Mouse (Mus musculus) kidney, embryonic 15.5 days (tissue): ENCODE measurements around the gene Tra2a. TPM values are rescaled to one million over a fixed set of nuclear protein-coding genes. Genes with fewer than 3 reads are reported as not detected.
A peak's percentile ranks its signal among the peaks of the same experiment; 100 is the strongest.

Experiments used
- ATAC-seq: fragments of 200-750 bp; cut with Nextera tagmentation; replicated peaks from 2 replicates; pipeline ENCODE4 v1.8.0; 2017; ENCODE audit warnings: moderate TSS enrichment; ENCODE audit not compliant: low FRiP score
- H3K27ac ChIP-seq: fragments of 300-500 bp; sonication (generic); 2 replicates; pipeline ENCODE4 v1.5.1; 2015; ENCODE audit warnings: mild to moderate bottlenecking, inconsistent platforms
- H3K27me3 ChIP-seq: fragments of 300-500 bp; sonication (generic); 2 replicates; pipeline ENCODE4 v1.6.1; 2015; ENCODE audit warnings: inconsistent platforms
- H3K36me3 ChIP-seq: fragments of 300-500 bp; sonication (generic); 2 replicates; pipeline ENCODE4 v1.6.1; 2015; ENCODE audit warnings: inconsistent platforms
- H3K4me1 ChIP-seq: fragments of 300-500 bp; sonication (generic); 2 replicates; pipeline ENCODE4 v1.6.1; 2015; ENCODE audit warnings: inconsistent platforms
- H3K4me2 ChIP-seq: fragments of 300-500 bp; sonication (generic); 2 replicates; pipeline ENCODE4 v1.6.1; 2015; ENCODE audit warnings: moderate library complexity, mild to moderate bottlenecking, inconsistent platforms
- H3K4me3 ChIP-seq: fragments of 300-500 bp; sonication (generic); replicated peaks from 2 replicates; pipeline ENCODE4 v1.5.1; 2015; ENCODE audit warnings: mild to moderate bottlenecking, inconsistent platforms
- H3K9ac ChIP-seq: fragments of 300-500 bp; sonication (generic); 2 replicates; pipeline ENCODE4 v1.6.1; 2015; ENCODE audit warnings: mild to moderate bottlenecking, inconsistent platforms
- H3K9me3 ChIP-seq: fragments of 300-500 bp; sonication (generic); replicated peaks from 2 replicates; pipeline ENCODE4 v1.6.1; 2016; ENCODE audit warnings: inconsistent platforms
- WGBS: fragments of 180-500 bp; shearing (Covaris S2); methylation state at CpG from one replicate; pipeline ENCODE4 v1.1.7; 2015; ENCODE audit warnings: mixed read lengths; 5-methylcytosine and 5-hydroxymethylcytosine counted together
- polyA plus RNA-seq: library from polyadenylated mRNA; unstranded; fragments of >200 nt; fragmentation: Nextera tagmentation; extraction: Ambion mirVana; gene quantifications from 2 replicates; pipeline ENCODE4 v1.2.1, GENCODE M21; 2015

The Tra2a gene
- polyA plus RNA-seq, 1 experiment from 2014 or later = 122 TPM

- Histone ChIP-seq H3K9ac (peak overlapping the region; percentile 42), H3K27me3 (peaks cover 10% of the 10 kb centered on the region), H3K27ac (peak overlapping the region; percentile 99), H3K4me3 (peak overlapping the region; percentile 92), H3K4me2 (peak overlapping the region; percentile 78), H3K9me3 (no peaks in the 10 kb centered on the region), H3K36me3 (no peaks in the 10 kb centered on the region), H3K4me1 (peaks cover 36% of the 10 kb centered on the region)
- ATAC-seq = peak; percentile 1
- 3% methylated on average over 14 of the region's 14 CpGs for WGBS
Observed at GRCm38 (mm10) chr6:49215748-49216585, 47.9 kb downstream of the Tra2a start.

- WGBS = under 1% methylated on average over 67 of the region's 68 CpGs
Observed at GRCm38 (mm10) chr6:49214928-49215747, 48.7 kb downstream of the Tra2a start, which contains the start of gene Igf2bp3. Gene Igf2bp3, minus strand, starts transcription at chr6:49214957.

GRCm38 (mm10) chr6:49214086-49214927 lies 49.5 kb downstream of the Tra2a start:
- no peaks in the 10 kb centered on the region for H3K36me3 ChIP-seq
- H3K4me1 ChIP-seq = peaks cover 44% of the 10 kb centered on the region
- peak overlapping the region; percentile 95 for H3K9ac ChIP-seq
- H3K9me3 ChIP-seq = no peaks in the 10 kb centered on the region
- 1% methylated on average over 76 of the region's 76 CpGs for WGBS
- H3K27me3 ChIP-seq = no peaks in the 10 kb centered on the region
- H3K27ac ChIP-seq = peak overlapping the region; percentile 99
- H3K4me3 ChIP-seq = peak overlapping the region; percentile 92
- H3K4me2 ChIP-seq = peak overlapping the region; percentile 78
- ATAC-seq = no peak

More at GRCm38 (mm10) chr6:49214928-49215747, 48.7 kb downstream of the Tra2a start, which contains the start of gene Igf2bp3:
- peak; percentile 83 for ATAC-seq
- Histone ChIP-seq H3K27ac (peak within 1 kb of the TSS; percentile 99), H3K4me2 (peak within 1 kb of the TSS; percentile 78), H3K9ac (peak within 1 kb of the TSS; percentile 95), H3K4me1 (peaks cover 43% of the 10 kb centered on the region), H3K9me3 (no peaks in the 10 kb centered on the region), H3K36me3 (no peaks in the 10 kb centered on the region), H3K27me3 (peaks cover 5% of the 10 kb centered on the region), H3K4me3 (peak within 1 kb of the TSS; percentile 92)

- H3K27me3 ChIP-seq = no peaks in the 10 kb centered on the region
- no peaks in the 10 kb centered on the region for H3K9me3 ChIP-seq
- 0 out of 2 replicates have a peak, but pooled peaks cover 3% of the 10 kb centered on the region for H3K36me3 ChIP-seq
- peak overlapping the region; percentile 99 for H3K27ac ChIP-seq
- H3K4me1 ChIP-seq = peaks cover 50% of the 10 kb centered on the region
- WGBS = under 1% methylated on average over 46 of the region's 50 CpGs
- peak overlapping the region; percentile 78 for H3K4me2 ChIP-seq
- peak overlapping the region; percentile 95 for H3K9ac ChIP-seq
- no peak for ATAC-seq
- H3K4me3 ChIP-seq = peak overlapping the region; percentile 92
Observed at GRCm38 (mm10) chr6:49213581-49214085, 50.2 kb downstream of the Tra2a start.

- H3K9ac ChIP-seq = peak overlapping the region; percentile 95
- H3K27me3 ChIP-seq = no peaks in the 10 kb centered on the region
- peak overlapping the region; percentile 78 for H3K4me2 ChIP-seq
- peak overlapping the region; percentile 99 for H3K27ac ChIP-seq
- peaks cover 53% of the 10 kb centered on the region for H3K4me1 ChIP-seq
- peaks cover 8% of the 10 kb centered on the region; the same call in 1 of the 2 replicates for H3K36me3 ChIP-seq
- no peak for ATAC-seq
- WGBS = 2% methylated on average over 20 of the region's 20 CpGs
- no peaks in the 10 kb centered on the region for H3K9me3 ChIP-seq
- peak overlapping the region; percentile 92 for H3K4me3 ChIP-seq
Observed at GRCm38 (mm10) chr6:49212931-49213580, 50.8 kb downstream of the Tra2a start.

- no peak overlapping the region for H3K9ac ChIP-seq
- peaks cover 53% of the 10 kb centered on the region for H3K4me1 ChIP-seq
- H3K27ac ChIP-seq = no peak overlapping the region
- H3K36me3 ChIP-seq = peaks cover 8% of the 10 kb centered on the region; the same call in 1 of the 2 replicates
- no peaks in the 10 kb centered on the region for H3K27me3 ChIP-seq
- H3K9me3 ChIP-seq = no peaks in the 10 kb centered on the region
- 36% methylated on average over 3 of the region's 4 CpGs for WGBS
- peak overlapping the region; percentile 78 for H3K4me2 ChIP-seq
- H3K4me3 ChIP-seq = peak overlapping the region; percentile 92
- no peak for ATAC-seq
Observed at GRCm38 (mm10) chr6:49212141-49212540, 51.7 kb downstream of the Tra2a start.

GRCm38 (mm10) chr6:49211596-49211995 lies 52.2 kb downstream of the Tra2a start:
- Histone ChIP-seq H3K4me1 (peaks cover 53% of the 10 kb centered on the region), H3K9me3 (no peaks in the 10 kb centered on the region), H3K9ac (no peak overlapping the region), H3K4me2 (peak overlapping the region; percentile 57; the same call in 1 of the 2 replicates), H3K36me3 (peaks cover 11% of the 10 kb centered on the region), H3K27me3 (no peaks in the 10 kb centered on the region), H3K4me3 (no peak overlapping the region), H3K27ac (peak overlapping the region; percentile 88; the same call in 1 of the 2 replicates)
- ATAC-seq = no peak
- WGBS = 40% methylated on average over 5 of the region's 5 CpGs

GRCm38 (mm10) chr6:49209881-49210854 lies 53.7 kb downstream of the Tra2a start:
- Histone ChIP-seq H3K9ac (no peak overlapping the region), H3K4me3 (peak overlapping the region; percentile 28), H3K9me3 (no peaks in the 10 kb centered on the region), H3K4me2 (peak overlapping the region; percentile 57), H3K4me1 (peaks cover 51% of the 10 kb centered on the region), H3K36me3 (peaks cover 22% of the 10 kb centered on the region), H3K27ac (peak overlapping the region; percentile 88), H3K27me3 (no peaks in the 10 kb centered on the region)
- 11% methylated on average over 14 of the region's 14 CpGs for WGBS
- peak; percentile 82 for ATAC-seq

- peak overlapping the region; percentile 14; the same call in 1 of the 2 replicates for H3K27ac ChIP-seq
- no peak overlapping the region for H3K9ac ChIP-seq
- 83% methylated on average over 5 of the region's 5 CpGs for WGBS
- 0 out of 2 replicates have a peak overlapping the region, but pooled peaks have one; percentile 10 for H3K4me3 ChIP-seq
- no peak for ATAC-seq
- H3K4me1 ChIP-seq = peaks cover 53% of the 10 kb centered on the region
- H3K9me3 ChIP-seq = no peaks in the 10 kb centered on the region
- H3K27me3 ChIP-seq = no peaks in the 10 kb centered on the region
- H3K36me3 ChIP-seq = peaks cover 34% of the 10 kb centered on the region
- peak overlapping the region; percentile 25; the same call in 1 of the 2 replicates for H3K4me2 ChIP-seq
Observed at GRCm38 (mm10) chr6:49208935-49209334, 54.9 kb downstream of the Tra2a start.
